Mouse (Mus musculus): ENCODE measurements at regions not wholly inside any gene's neighbourhood (a gene's known extent, or its start where the extent isn't known, plus 50 kb on each side); places are given as distances from the start of the nearest gene placed in this dataset.

DNA sequence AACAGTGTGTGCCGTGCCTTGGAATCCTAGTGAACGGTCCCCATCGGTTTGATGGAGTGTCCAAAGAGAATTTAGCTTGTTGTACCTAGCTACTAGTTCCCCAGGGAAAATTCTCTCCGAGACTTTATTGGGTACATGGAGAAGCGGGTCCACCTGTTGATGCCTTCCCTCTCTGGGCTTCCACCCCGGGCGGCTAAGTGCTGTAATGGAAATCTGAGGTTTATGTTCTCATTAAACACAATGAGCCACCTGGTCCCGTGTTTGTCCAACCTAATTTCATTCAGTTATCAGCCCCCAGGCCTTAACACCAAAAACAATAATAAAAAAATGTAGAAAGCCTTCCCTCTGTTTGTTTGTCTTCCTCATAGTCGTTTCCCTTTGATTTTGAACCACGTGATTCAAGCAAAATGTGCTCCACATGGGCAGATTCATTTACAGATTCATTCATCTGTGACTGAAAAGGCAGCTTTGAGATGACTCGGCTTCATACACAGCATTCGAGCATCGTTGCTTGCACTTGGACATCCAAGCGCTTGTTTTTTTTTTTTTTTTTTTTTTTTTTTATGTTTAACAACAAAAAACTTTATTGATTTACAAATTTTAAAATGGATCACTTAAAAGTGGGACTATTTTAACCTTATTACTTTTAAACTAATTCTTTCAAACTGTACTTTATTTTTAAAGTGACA lies 84.5 kb upstream of the Smim23 start:
- in situ Hi-C loops (cut with MboI, MseI): no loop called here

DNA sequence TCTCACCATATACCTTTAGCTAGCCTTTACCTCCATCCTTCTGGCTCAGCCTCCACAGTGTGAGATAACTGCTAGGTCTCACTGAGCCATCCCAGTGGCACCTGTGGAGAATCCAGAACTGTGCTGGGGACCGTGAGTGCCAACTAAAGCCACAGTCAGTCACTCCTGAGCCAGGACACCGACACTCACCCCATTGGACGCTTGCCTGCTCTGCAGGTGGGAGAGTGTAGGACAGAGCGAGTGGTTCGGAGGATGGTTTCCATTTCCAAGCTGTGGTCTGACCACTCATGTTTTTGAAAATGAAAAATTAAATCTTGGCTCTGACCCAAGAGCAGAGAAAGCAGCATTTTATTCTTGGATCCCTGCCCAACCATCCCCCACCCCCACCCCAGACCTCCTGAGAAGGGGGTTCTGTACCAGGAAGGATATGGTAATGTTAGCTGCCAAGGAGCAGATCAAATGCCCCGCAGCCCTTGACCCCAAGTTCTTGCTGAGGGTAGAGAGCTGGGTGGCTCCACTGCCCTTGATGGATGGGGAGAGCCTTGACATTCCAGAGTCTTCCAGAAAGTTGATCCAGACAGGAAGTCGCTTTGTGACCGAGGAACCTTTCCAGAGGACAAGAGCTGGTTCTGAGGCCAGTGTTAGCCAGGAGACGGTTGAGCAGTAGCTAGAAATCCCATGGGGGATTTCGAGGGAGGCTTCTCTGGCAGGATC lies 83.3 kb upstream of the Smim23 start:
- in situ Hi-C loops (cut with MboI, MseI): no loop called here

DNA sequence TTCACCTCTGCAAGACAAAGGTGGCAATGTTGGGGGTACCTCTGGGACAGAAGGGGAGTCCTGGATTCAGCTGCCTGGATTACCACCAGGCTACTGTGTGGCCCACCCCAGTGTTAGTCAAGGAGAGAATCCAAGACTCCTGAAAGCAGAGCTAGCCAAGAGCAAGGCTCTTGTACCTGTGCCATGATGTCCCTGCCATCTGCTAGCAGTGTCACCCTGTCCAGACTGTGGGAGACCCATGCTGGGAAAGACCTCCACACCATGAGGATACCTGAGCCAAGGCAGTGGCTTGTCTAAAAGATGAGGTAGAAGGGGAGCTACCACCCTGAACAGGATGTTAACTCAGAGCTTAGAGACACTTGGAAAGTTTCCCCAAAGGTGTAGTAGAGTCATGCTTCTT lies 79.6 kb upstream of the Smim23 start:
- in situ Hi-C loops (cut with MboI, MseI): no loop called here

DNA sequence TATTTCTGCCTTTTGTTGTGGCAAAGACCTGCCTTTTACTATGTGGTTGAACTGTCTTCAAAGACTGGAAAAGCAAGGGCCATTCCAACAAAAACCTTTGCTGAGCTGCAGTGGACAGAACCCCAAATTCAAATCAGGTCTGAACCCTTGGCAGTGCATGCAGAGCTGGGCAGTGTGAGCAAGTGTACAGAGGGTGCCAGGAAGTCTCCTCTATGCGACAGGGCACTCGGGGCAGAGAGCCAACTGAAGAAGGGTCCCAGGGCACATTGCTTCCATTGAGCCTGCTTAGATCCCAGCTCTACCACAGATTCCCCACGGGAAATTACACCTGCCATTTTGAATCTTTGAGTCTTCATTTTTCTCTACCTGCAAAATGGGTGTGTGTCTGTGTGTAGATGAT lies 79.0 kb upstream of the Smim23 start:
- in situ Hi-C loops (cut with MboI, MseI): no loop called here

DNA sequence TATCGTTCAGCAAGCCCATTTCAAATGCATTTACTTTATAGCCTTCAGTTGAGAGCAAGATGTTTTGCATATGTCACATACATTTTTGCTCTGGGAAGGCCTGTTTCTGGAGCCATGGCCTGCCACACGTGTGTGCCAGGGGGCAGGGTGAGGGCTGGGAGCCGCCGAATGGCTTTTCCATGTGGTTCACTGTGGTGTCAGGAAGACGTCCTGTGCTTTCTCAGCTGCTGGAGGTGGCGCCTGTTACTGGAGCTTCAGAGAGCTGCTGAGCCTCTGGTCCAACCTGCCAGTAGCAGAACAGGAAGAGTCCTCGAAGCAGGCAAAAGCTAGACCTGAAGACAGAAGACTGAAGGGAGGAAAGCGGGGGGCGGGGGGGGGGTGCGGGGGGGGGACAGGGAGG lies 78.5 kb upstream of the Smim23 start:
- in situ Hi-C loops (cut with MboI, MseI): no loop called here

DNA sequence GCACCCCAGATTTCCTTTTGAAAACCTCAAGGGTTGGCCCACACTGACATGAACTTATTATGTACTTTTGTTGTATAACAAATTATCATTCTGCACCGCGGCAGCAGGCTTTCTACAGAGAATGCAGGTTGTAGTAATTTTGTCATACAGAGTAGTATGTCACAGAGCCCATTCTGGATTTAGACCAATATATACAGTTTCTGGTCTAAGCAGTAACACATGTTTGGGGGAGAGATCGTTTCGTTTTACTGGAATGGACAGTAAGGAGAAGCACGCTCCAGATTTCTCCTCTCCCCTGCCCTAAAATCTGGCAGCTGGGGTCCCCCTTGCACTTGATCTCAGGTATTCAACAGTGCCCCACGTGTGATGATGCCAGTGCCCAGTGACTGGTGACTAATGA lies 76.0 kb upstream of the Smim23 start:
- in situ Hi-C loops (cut with MboI, MseI): no loop called here

DNA sequence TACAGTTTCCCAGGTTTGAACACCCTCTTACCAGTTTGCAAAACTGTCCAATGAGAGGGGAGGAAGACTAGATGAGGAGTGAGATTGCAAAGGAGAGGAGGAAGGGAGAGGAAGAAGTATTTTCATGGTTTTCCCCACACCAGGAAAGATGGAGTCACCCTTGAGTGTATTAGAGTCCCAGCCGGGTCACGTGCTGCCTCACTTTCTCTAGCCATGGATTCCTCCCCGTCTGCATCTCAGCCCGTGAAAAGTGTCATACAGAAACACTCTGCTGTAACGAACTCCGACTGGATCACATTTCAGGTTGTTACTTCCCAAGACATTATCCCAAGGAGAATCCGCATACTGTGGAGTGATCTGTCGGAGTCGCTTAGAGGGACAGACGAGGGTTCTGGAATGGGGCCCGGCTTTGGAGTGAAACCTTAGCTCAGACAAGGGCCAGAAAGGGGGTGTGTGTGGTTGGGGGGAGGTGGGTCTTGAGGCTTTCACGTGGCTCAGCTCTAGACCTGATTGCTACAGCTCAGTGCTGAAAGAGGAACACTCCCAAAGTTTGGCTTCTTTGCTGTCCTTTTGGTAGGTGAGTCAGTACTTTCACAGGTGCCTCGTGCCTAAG lies 75.3 kb upstream of the Smim23 start:
- in situ Hi-C loops (cut with MboI, MseI): no loop called here

DNA sequence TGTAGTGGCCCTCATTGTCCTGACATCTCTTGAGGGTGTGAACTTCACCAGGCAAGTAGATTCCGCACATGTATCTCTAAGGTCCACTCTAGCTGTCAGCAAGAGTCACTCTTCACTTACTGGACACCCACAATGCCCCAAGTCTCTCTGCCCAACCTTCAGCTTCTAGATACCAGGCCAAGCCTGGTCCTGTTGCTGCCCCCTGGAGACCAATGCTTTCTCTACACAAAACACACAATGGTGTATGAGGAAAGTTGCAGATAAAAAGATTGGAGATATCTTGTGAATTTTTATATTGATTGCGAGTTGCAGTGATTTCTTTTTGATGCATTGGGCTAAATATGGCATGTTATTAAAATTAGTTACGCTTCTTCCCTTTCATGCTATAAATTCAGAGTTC lies 71.0 kb upstream of the Smim23 start:
- in situ Hi-C loops (cut with MboI, MseI): no loop called here

DNA sequence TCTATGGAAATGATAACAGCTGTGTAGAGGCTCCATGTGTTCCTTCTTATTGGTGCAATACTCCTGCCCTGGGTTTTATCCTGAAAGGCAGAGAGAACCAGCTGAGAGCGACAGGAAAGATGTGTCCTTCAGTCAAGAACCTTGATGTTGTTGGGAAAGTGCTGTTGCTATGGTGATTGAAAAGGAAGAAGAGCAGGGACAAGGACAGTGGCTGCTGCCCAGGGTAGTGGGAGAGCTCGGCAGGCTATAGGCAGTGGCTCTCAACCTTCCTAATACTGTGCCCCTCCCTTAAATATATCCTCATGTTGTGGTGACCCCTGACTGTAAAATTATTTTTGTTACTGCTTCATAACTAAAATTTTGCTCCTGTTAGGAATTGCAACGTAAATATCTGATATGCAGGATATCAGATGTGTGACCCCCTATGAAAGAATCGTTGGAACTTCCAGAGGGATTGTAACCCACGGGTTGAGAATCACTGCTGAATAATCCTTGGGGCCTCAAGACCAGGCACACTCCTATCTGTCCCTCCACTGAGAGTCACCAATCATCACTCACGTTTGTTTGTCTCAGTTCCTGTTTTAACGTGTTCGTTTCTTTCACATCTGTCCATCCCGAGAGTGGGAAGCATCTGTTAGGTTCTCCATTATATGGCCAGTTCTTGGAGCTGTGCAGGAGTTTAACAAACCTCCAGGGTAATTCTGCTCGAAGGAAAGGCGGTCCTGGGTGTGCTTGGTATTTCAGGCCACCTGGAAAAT lies 68.9 kb upstream of the Smim23 start:
- in situ Hi-C loops (cut with MboI, MseI): no loop called here

DNA sequence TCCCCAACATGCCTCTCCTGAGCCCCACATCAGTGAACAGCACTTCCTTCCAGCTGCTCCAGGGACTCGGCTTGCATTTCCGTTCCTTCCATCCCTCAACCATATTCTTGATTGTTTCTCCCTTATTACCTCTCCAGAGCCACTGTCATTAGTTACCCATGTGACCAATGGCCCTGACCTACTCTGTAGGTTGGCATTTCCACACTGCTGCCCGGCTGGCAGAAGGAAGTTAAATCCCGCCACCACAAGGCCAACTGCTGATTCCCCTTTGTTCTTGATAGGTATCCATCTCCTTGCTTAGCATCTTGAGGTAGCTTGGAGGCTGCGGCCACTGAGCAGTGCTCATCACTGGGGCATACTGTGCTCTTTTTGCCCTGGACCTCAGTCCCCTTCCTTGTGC lies 68.1 kb upstream of the Smim23 start:
- in situ Hi-C loops (cut with MboI, MseI): no loop called here

DNA sequence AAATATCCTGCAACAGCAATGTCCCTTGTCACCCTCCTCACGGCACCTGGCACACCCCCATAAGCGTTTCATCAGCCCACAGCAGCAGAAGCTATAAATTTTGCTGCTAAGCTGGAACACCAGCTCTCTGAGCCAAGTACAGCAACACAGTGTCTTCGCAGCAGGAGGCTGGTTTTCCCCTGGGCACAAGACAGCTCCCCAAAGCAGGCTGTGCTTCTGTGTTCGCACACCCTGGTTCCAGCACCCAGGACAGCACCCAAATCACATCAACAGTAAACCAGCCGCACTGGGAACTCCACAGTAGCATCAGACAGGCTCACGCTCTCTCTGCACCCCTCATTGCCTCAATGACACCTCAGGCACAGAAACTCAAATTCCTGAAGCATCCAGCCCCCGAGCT lies 64.8 kb upstream of the Smim23 start:
- in situ Hi-C loops (cut with MboI, MseI): no loop called here

DNA sequence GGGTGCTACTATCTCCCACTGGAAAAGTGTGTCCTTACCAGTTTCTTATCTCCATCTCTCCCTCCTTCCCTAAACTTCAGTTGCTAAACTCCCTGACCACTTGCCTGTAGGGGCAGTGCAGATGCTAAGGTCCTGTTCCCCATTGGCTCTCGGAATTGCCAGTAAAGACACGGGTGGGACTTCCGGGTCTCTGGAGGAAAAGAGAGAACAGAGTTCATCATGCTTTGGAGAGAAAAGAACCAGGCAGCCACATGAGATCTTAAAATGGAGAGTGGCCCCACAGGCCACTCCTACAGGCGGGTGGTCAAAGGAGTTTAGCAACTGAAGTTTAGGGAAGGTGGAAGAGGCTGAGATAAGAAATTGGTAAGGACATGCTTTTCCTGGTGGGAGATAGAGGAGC lies 60.3 kb upstream of the Smim23 start:
- in situ Hi-C loops (cut with MboI, MseI): no loop called here

DNA sequence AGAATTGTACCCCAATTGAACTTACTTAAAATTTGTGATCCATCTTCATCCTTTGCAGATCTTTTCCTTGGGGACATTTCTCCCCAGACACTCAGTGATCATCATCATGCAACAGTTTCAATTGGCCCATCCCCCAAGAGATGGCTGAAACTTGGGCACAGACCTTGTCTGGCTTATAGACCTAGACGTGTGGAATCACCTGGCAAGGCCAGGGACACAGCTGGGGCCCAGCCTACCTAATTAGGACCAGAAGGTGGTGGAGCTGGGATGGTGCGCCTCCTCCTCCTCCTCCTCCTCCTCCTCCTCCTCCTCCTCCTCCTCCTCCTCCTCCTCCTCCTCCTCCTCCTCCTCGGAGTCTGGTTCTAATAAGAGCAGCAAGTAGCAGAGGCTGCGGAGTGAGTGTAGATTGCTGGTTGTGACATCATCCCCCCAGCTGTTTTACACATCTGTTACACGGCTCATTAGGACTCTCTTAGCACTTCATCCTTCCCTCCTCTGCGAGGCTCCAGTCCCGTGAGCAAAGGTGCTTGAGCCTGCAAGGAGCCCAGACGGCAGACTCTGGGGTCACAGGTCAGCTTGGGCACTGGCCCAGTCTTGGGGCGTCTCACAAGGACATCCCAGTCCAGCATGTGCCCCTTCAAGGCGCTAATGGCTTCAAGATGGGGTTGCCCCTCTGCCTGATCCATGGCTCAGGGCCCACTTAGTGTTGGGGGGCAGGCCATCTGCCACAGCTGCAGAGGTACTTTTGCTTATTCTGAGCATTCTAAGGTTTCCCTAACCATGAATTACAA lies 58.9 kb upstream of the Smim23 start:
- in situ Hi-C loops (cut with MboI, MseI): no loop called here

DNA sequence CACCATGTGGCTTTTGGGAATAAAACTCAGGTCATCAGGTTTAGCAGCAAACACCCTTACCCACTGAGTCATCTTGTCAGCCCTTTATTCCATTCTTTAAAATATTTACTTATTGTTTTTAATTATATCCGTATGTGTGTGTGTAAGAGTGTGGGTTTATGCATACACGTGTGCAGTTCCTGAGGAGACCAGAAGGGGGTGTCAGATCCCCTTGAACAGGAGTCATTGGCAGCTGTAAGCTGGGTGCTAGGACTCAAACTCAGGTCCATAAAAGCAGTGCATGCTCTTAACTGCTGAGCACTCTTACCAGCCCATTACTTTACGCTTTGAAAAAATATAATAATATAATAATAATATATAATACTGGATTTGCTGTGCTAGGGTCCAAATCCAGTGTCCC lies 54.6 kb upstream of the Smim23 start:
- in situ Hi-C loops (cut with MboI, MseI): loop anchor here (10.0 kb wide), 1 partner anchor 606 kb away; no protein-coding TSS in a partner anchor

Data from T-helper 2 cell (primary cell).